Mouse (Mus musculus): ENCODE measurements around the gene Nek2.

Nek2 gene

GRCm38 (mm10) chr1:191859847-191860246 is 38.6 kb downstream of the Nek2 start:
- DNase-seq (ENCODE audit: low spot score in 2 of 2) = no peak

- no peak for DNase-seq (ENCODE audit: low spot score in 2 of 2)
Measured at GRCm38 (mm10) chr1:191861247-191861646, 40.0 kb downstream of the Nek2 start.

GRCm38 (mm10) chr1:191863833-191864550 is 42.7 kb downstream of the Nek2 start:
- DNase-seq (ENCODE audit: low spot score in 2 of 2) = peak; percentile 54 to 62

- no peak for DNase-seq (ENCODE audit: low spot score in 2 of 2)
Measured at GRCm38 (mm10) chr1:191864551-191865027, 43.3 kb downstream of the Nek2 start.

- DNase-seq (ENCODE audit: low spot score in 2 of 2) = no peak
Measured at GRCm38 (mm10) chr1:191872076-191872710, 50.9 kb downstream of the Nek2 start.

- no peak for DNase-seq (ENCODE audit: low spot score in 2 of 2)
Measured at GRCm38 (mm10) chr1:191875006-191875405, 53.8 kb downstream of the Nek2 start.

GRCm38 (mm10) chr1:191875683-191876305 is 54.5 kb downstream of the Nek2 start:
- no peak for DNase-seq (ENCODE audit: low spot score in 2 of 2)

GRCm38 (mm10) chr1:191877681-191878080 is 56.4 kb downstream of the Nek2 start:
- DNase-seq (ENCODE audit: low spot score in 2 of 2) = no peak

GRCm38 (mm10) chr1:191878518-191878921 is 57.3 kb downstream of the Nek2 start:
- DNase-seq (ENCODE audit: low spot score in 2 of 2) = peak in 1 of 2 experiments; percentile 38

- no peak for DNase-seq (ENCODE audit: low spot score in 2 of 2)
Measured at GRCm38 (mm10) chr1:191880247-191880646, 59.0 kb downstream of the Nek2 start.

- no peak for DNase-seq (ENCODE audit: low spot score in 2 of 2)
Measured at GRCm38 (mm10) chr1:191880921-191881609, 59.8 kb downstream of the Nek2 start.

- DNase-seq (ENCODE audit: low spot score in 2 of 2) = no peak
Measured at GRCm38 (mm10) chr1:191881663-191882062, 60.4 kb downstream of the Nek2 start.

All from right cerebral cortex, postnatal 10 days (tissue).